Mouse (Mus musculus) gastrocnemius, postnatal 10 days (tissue): ENCODE measurements around the gene Ccnb3. TPM values are rescaled to one million over a fixed set of nuclear protein-coding genes. Genes with fewer than 3 reads are reported as not detected.
"Not testable (repeated sequence)": the region's sequence is repeated elsewhere in the genome, so short reads cannot be mapped to it uniquely, and the experiment has no call there.

Experiments
- DNase-seq: peaks from one replicate; pipeline ENCODE4 v3.0.0; 2021; ENCODE audit warnings: mixed read lengths
- long read RNA-seq, 2 experiments: library from polyadenylated mRNA; stranded (forward); transcript quantifications; one replicate each; pipeline ENCODE4 v2.0.0; 2021
- total RNA-seq, 2 experiments: library from RNA; stranded (reverse); gene quantifications; 2 replicates each; pipeline ENCODE4 v1.2.3; 2021

Ccnb3 gene
- total RNA-seq, result under 1 TPM in 1 of 2 experiments, not detected in 1; 0.14 TPM
- long read RNA-seq, experiment 1, result 0 reads
- long read RNA-seq, experiment 2, result 0 reads

GRCm38 (mm10) chrX:7041519-7041918, at the start of gene Ccnb3:
TSS of gene Ccnb3 (minus strand) at chrX:7041619.
- DNase-seq, result no peak

GRCm38 (mm10) chrX:7090323-7090722, 48.9 kb upstream of the Ccnb3 start:
- DNase-seq, result no peak

- no peak for DNase-seq
Observed at GRCm38 (mm10) chrX:7085878-7086277, 44.5 kb upstream of the Ccnb3 start.

- no peak for DNase-seq
Observed at GRCm38 (mm10) chrX:7079820-7080429, 38.5 kb upstream of the Ccnb3 start.

- DNase-seq, result no peak
Observed at GRCm38 (mm10) chrX:7068002-7068401, 26.6 kb upstream of the Ccnb3 start.

GRCm38 (mm10) chrX:7067219-7067618, 25.8 kb upstream of the Ccnb3 start, which contains the start of gene Akap4:
TSS of gene Akap4 (plus strand) at chrX:7067519.
- DNase-seq, result no peak

GRCm38 (mm10) chrX:7064109-7064508, 22.7 kb upstream of the Ccnb3 start:
- DNase-seq, result no peak

GRCm38 (mm10) chrX:7057634-7058033, 16.2 kb upstream of the Ccnb3 start:
- no peak for DNase-seq

GRCm38 (mm10) chrX:7057056-7057455, 15.6 kb upstream of the Ccnb3 start:
- DNase-seq, result no peak

GRCm38 (mm10) chrX:6983916-6984315, 57.5 kb downstream of the Ccnb3 start:
- not testable (repeated sequence) for DNase-seq

GRCm38 (mm10) chrX:6971956-6972355, 69.5 kb downstream of the Ccnb3 start:
- no peak for DNase-seq

- DNase-seq, result no peak
Observed at GRCm38 (mm10) chrX:6968598-6968997, 72.8 kb downstream of the Ccnb3 start.

Other genes starting within 250 kb of the Ccnb3 start
- not detected for gene Akap4, start 25.9 kb upstream of the Ccnb3 start, total RNA-seq